Mouse (Mus musculus): Measurements from ENCODE around the gene Eya2.
A peak's percentile ranks its signal among the peaks of the same experiment; 100 is the strongest.

GRCm38 (mm10) chr2:165593763-165594162 lies 1.1 kb upstream of the Eya2 start:
- no peak for TF ChIP-seq ZKSCAN1 (IDR thresholded peaks at IDR 0.05; ENCODE audit: low read depth, low read length)
- no peak for TF ChIP-seq USF2 (IDR thresholded peaks at IDR 0.05; ENCODE audit: borderline replicate concordance in 1 of 2, insufficient read depth in 1 of 2, low read depth in 1 of 2, low read length in 2 of 2)
- TF ChIP-seq EP300 (IDR thresholded peaks at IDR 0.05; ENCODE audit: low read depth in 1 of 2, low read length in 2 of 2): no peak
- no peak for TF ChIP-seq RAD21 (IDR thresholded peaks at IDR 0.05; ENCODE audit: low read depth, low read length)
- no peak for TF ChIP-seq POLR2A (IDR thresholded peaks at IDR 0.05; ENCODE audit: control insufficient read depth in 1 of 2, insufficient read depth in 1 of 2, low read depth in 1 of 2, low read length in 2 of 2, poor library complexity in 1 of 2)
- peak in 2 of 3 experiments; percentile 12 to 14; a peak in 2 of 6 replicates for TF ChIP-seq CTCF (IDR thresholded peaks at IDR 0.05 in 2 of 3, conservative IDR thresholded peaks at IDR 0.05 in 1 of 3; ENCODE audit: control insufficient read depth in 1 of 3, insufficient read depth in 1 of 3, low read depth in 2 of 3, low read length in 3 of 3, poor library complexity in 1 of 3, severe bottlenecking in 1 of 3)
- TF ChIP-seq KAT2A (conservative IDR thresholded peaks at IDR 0.05; ENCODE audit: low read depth, low read length): no peak
